Mouse (Mus musculus): ENCODE data around the gene Garem2. TPM values are rescaled to one million over a fixed set of nuclear protein-coding genes. Genes with fewer than 3 reads are reported as not detected.

The Garem2 gene
- polyA plus RNA-seq, 1 experiment = 0.05 TPM

DNA sequence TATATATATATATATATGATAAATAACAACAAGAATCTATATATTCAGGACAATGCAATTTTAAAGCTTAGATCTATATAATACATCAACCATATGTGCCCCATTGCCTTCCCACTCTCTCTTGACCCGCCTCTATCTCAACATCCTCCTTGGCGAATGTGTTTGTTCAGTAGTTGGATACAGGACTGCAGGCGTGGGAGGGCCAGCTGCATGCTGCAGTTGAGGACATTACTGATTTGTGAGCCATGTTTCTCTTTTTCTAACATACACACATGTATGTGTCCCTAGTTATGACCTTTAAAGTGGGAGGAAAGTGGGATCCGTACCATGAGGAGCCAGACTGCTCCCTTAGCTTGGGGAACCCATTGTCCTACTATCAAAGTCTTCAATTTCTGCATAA is 26.3 kb downstream of the Garem2 start:
- WGBS = 77% methylated on average over 4 of the region's 4 CpGs
- no peak for DNase-seq
- H3K4me3 ChIP-seq (ENCODE audit: insufficient read depth, low read depth, low read length) = no peak overlapping the region
- peaks cover 2% of the 10 kb centered on the region for H3K36me3 ChIP-seq (ENCODE audit: control insufficient read depth, insufficient read depth, low read length)
- H3K4me1 ChIP-seq (ENCODE audit: control insufficient read depth, insufficient read depth, low read length) = no peaks in the 10 kb centered on the region
- TF ChIP-seq CTCF (conservative IDR thresholded peaks at IDR 0.05; ENCODE audit: insufficient read depth, insufficient read length, low read depth, low read length) (no peak), POLR2A (IDR thresholded peaks at IDR 0.05; ENCODE audit: low read depth, low read length) (no peak)
- no peak overlapping the region for H3K27ac ChIP-seq (ENCODE audit: insufficient read depth, low read depth, low read length)
- H3K27me3 ChIP-seq (replicated peaks; ENCODE audit: control insufficient read depth, insufficient read depth, low read length) = no peaks in the 10 kb centered on the region

DNA sequence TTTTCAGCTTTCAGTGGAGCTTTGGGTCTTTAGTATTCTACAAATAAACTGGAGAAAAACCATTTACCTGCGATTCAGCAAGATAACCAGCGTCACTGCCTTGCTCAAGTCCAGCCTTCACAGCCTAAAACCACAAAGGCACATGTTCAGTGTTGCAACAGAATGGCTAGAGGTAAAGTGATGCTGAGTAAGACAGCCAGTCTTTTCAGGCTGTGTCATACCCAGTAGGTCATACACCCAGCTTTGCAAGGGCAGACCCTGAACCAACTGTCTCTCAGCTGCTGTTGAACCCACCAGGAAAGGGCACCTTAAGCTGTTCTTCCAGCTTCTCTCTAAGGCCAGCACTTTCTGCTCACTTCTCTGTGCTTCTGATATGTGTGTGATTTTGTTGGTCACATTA is 27.2 kb downstream of the Garem2 start:
- TF ChIP-seq CTCF (conservative IDR thresholded peaks at IDR 0.05; ENCODE audit: insufficient read depth, insufficient read length, low read depth, low read length) = no peak
- TF ChIP-seq POLR2A (IDR thresholded peaks at IDR 0.05; ENCODE audit: low read depth, low read length) = no peak
- H3K36me3 ChIP-seq (ENCODE audit: control insufficient read depth, insufficient read depth, low read length) = peaks cover 2% of the 10 kb centered on the region
- H3K4me1 ChIP-seq (ENCODE audit: control insufficient read depth, insufficient read depth, low read length) = no peaks in the 10 kb centered on the region
- H3K4me3 ChIP-seq (ENCODE audit: insufficient read depth, low read depth, low read length) = no peak overlapping the region
- no peaks in the 10 kb centered on the region for H3K27me3 ChIP-seq (replicated peaks; ENCODE audit: control insufficient read depth, insufficient read depth, low read length)
- DNase-seq = no peak
- WGBS = 98% methylated on average over 2 of the region's 2 CpGs
- no peak overlapping the region for H3K27ac ChIP-seq (ENCODE audit: insufficient read depth, low read depth, low read length)

DNA sequence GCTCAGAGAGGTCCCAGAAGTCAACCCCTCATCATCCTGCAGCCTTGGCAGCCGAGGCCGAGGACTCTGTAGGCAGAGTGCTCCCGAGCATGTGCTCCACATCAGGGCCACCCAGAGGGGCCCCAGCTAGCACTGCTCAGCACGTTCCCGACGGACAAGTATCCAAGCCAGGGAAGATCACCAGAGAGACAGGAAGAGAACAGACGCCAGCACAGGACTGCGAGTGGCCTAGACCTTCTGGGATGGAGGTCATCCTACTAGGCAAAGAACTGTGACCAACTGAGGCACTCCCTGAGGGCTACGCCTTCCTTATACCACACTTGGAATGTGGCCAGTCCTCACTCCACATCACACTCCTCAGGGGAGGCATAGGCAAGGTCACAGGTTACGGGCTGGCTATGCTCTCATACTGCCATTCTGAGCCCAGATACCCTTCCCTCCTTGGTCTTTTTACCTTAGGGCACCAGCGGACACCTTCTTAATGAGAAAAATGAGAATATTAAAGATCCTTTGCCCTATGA is 30.8 kb downstream of the Garem2 start:
- Histone ChIP-seq H3K4me3 (ENCODE audit: insufficient read depth, low read depth, low read length) (no peak overlapping the region), H3K4me1 (ENCODE audit: control insufficient read depth, insufficient read depth, low read length) (no peaks in the 10 kb centered on the region), H3K36me3 (ENCODE audit: control insufficient read depth, insufficient read depth, low read length) (peaks cover 11% of the 10 kb centered on the region), H3K27me3 (replicated peaks; ENCODE audit: control insufficient read depth, insufficient read depth, low read length) (no peaks in the 10 kb centered on the region), H3K27ac (ENCODE audit: insufficient read depth, low read depth, low read length) (no peak overlapping the region)
- TF ChIP-seq CTCF (conservative IDR thresholded peaks at IDR 0.05; ENCODE audit: insufficient read depth, insufficient read length, low read depth, low read length) = no peak
- no peak for TF ChIP-seq POLR2A (IDR thresholded peaks at IDR 0.05; ENCODE audit: low read depth, low read length)
- no peak for DNase-seq
- WGBS = 92% methylated on average over 11 of the region's 11 CpGs

DNA sequence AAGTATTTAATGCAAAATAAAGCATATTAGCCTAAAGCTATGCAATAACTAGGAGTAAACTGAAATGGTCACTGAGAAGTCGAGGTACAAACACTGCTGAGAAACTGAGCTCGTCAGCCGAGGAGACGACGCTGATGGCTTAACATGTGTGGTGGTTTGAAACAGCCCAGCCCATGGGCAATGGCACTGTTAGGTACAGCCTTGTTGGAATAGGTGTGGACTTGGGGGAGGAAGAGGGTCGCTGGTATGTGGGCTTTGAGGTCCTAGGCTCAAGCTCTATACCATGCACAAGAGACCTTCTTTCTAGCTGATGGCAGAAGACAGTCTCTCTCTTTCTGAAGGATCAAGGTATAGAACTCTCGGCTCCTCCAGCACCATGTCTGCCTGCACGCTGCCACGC is 32.3 kb downstream of the Garem2 start:
- Histone ChIP-seq H3K4me1 (ENCODE audit: control insufficient read depth, insufficient read depth, low read length) (no peaks in the 10 kb centered on the region), H3K27me3 (replicated peaks; ENCODE audit: control insufficient read depth, insufficient read depth, low read length) (no peaks in the 10 kb centered on the region), H3K4me3 (ENCODE audit: insufficient read depth, low read depth, low read length) (no peak overlapping the region), H3K36me3 (ENCODE audit: control insufficient read depth, insufficient read depth, low read length) (peaks cover 11% of the 10 kb centered on the region), H3K27ac (ENCODE audit: insufficient read depth, low read depth, low read length) (no peak overlapping the region)
- WGBS = 94% methylated on average over 9 of the region's 9 CpGs
- no peak for DNase-seq
- TF ChIP-seq POLR2A (IDR thresholded peaks at IDR 0.05; ENCODE audit: low read depth, low read length) (no peak), CTCF (conservative IDR thresholded peaks at IDR 0.05; ENCODE audit: insufficient read depth, insufficient read length, low read depth, low read length) (no peak)

DNA sequence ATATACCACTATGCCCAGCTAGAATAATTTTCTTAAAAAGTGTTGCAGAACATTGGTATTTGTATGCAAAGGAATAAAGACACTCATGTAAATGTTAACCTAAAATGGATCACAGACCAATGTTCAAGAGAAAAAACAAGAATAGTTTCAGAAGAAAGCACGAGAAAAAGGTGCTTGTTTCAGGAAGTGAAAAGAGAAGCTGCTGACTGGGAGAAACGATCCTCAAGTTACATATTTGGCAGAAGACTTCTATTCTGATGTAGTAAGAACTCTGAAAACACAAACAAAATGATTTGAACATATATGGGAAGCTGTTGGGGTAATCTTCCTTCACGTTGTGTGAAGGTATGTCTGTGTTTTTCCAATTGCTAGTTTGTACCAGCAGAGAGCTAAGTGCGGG is 33.2 kb downstream of the Garem2 start:
- Histone ChIP-seq H3K36me3 (ENCODE audit: control insufficient read depth, insufficient read depth, low read length) (peaks cover 11% of the 10 kb centered on the region), H3K4me3 (ENCODE audit: insufficient read depth, low read depth, low read length) (no peak overlapping the region), H3K27me3 (replicated peaks; ENCODE audit: control insufficient read depth, insufficient read depth, low read length) (no peaks in the 10 kb centered on the region), H3K27ac (ENCODE audit: insufficient read depth, low read depth, low read length) (no peak overlapping the region), H3K4me1 (ENCODE audit: control insufficient read depth, insufficient read depth, low read length) (no peaks in the 10 kb centered on the region)
- TF ChIP-seq CTCF (conservative IDR thresholded peaks at IDR 0.05; ENCODE audit: insufficient read depth, insufficient read length, low read depth, low read length) (no peak), POLR2A (IDR thresholded peaks at IDR 0.05; ENCODE audit: low read depth, low read length) (no peak)
- DNase-seq = no peak
- WGBS = 80% methylated on average over 4 of the region's 4 CpGs

DNA sequence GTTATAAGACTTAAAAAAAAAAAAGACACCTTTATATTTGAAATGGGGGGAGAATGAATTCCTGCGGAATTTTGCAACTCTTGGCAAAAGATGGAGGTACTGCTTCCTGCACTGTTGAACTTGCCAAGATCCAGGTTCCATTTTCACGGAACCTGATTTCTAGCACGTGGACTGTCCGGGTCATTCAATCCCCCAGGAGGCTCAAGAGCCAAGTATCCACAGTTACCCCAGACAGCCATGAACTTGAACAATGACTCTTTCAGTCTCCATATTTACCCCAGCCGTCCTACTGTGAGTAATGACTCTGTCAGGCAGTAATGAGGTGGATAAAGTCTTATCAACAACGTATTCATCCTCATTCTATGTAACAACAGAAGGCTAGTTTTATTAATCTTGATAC is 41.6 kb downstream of the Garem2 start:
- Histone ChIP-seq H3K4me3 (ENCODE audit: insufficient read depth, low read depth, low read length) (no peak overlapping the region), H3K4me1 (ENCODE audit: control insufficient read depth, insufficient read depth, low read length) (peaks cover 7% of the 10 kb centered on the region; the same call in 1 of the 2 replicates), H3K36me3 (ENCODE audit: control insufficient read depth, insufficient read depth, low read length) (peaks cover 3% of the 10 kb centered on the region), H3K27ac (ENCODE audit: insufficient read depth, low read depth, low read length) (no peak overlapping the region), H3K27me3 (replicated peaks; ENCODE audit: control insufficient read depth, insufficient read depth, low read length) (no peaks in the 10 kb centered on the region)
- TF ChIP-seq POLR2A (IDR thresholded peaks at IDR 0.05; ENCODE audit: low read depth, low read length) (no peak), CTCF (conservative IDR thresholded peaks at IDR 0.05; ENCODE audit: insufficient read depth, insufficient read length, low read depth, low read length) (no peak)
- DNase-seq = no peak
- 77% methylated on average over 6 of the region's 6 CpGs for WGBS

GRCm38 (mm10) chr5:30148133-30148920 is 43.4 kb downstream of the Garem2 start:
- TF ChIP-seq CTCF (conservative IDR thresholded peaks at IDR 0.05; ENCODE audit: insufficient read depth, insufficient read length, low read depth, low read length) (no peak), POLR2A (IDR thresholded peaks at IDR 0.05; ENCODE audit: low read depth, low read length) (no peak)
- Histone ChIP-seq H3K36me3 (ENCODE audit: control insufficient read depth, insufficient read depth, low read length) (peaks cover 3% of the 10 kb centered on the region), H3K27me3 (replicated peaks; ENCODE audit: control insufficient read depth, insufficient read depth, low read length) (no peaks in the 10 kb centered on the region), H3K27ac (ENCODE audit: insufficient read depth, low read depth, low read length) (no peak overlapping the region), H3K4me3 (ENCODE audit: insufficient read depth, low read depth, low read length) (no peak overlapping the region), H3K4me1 (ENCODE audit: control insufficient read depth, insufficient read depth, low read length) (peaks cover 12% of the 10 kb centered on the region; the same call in 1 of the 2 replicates)
- 80% methylated on average over 5 of the region's 5 CpGs for WGBS
- no peak for DNase-seq

Measured in kidney, adult 2 months (tissue).